Mouse (Mus musculus) lung, adult 2 months (tissue): ENCODE data around the gene Plcl2.

Experiments
- CTCF ChIP-seq: fragments of 200-500 bp; IDR thresholded peaks from 2 replicates; pipeline ENCODE4 v1.5.1; 2011; ENCODE audit warnings: mild to moderate bottlenecking, low read length, control low read depth; ENCODE audit not compliant: insufficient read depth
- POLR2A ChIP-seq: fragments of 200-500 bp; IDR thresholded peaks from 2 replicates; pipeline ENCODE4 v1.6.1; 2011; ENCODE audit warnings: low read depth, mild to moderate bottlenecking, control low read depth, low read length, borderline replicate concordance; ENCODE audit errors: extremely low read depth

DNA sequence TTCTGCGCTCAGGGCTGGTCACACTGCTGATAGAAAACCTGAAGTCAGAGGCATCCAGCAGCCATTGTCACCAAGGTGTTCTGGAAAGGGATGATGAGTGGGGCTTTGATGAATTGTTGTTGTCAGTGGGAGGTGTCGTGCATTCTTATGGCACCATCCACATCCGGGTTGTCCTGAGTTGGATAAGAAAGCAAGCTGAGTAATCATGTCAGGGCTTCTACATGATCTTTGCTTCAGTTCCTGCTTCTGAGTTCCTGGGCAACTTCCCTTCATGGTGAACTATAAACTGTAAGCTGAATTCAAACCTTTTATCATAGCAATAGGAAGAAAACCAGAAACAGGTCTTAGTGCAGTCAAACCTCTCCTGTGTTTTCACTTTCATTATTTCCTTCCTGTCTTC, 78.7 kb downstream of the Plcl2 start:
- TF ChIP-seq CTCF = no peak
- TF ChIP-seq POLR2A = no peak
